Comparison of ENCODE assay signal across 8 mouse cellular contexts in the genomic region with DNA sequence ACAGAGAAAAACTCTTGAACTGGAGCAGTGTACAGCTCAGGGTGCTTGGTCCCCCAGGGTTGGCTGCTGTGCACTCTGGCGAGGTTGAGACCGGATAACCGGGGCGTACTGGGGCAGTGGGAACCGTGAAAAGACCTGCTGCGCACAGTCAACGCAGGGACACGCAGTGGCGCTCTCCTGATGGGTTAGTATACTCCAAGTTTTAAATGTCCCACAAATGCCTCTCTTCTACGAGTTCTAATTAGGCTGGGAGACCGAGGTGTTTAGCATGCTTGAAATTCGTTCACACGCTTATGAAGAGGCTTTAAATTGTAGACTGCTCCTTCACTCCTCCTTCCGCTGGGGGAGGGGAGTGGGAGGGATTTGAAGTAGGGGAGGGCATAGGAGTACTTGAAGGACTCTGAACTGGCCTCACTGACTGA. TPM values are rescaled to one million over a fixed set of nuclear protein-coding genes. Genes with fewer than 3 reads are reported as not detected.
DNase-seq lines count a peak whose midpoint lies in the region; ATAC-seq lines count a peak whose summit lies in the region.

No protein-coding gene starts in this region.

- H3K27me3 ChIP-seq in forebrain, embryonic 15.5 days: peaks cover 46% of the 10 kb centered on the region
- H3K27me3 ChIP-seq in intestine, embryonic 16.5 days (replicated peaks; ENCODE audit: control insufficient read depth, insufficient read depth, low read length): no peaks in the 10 kb centered on the region; the same call in 1 of the 2 replicates

- ATAC-seq in cerebellum, adult (ENCODE audit: insufficient number of reproducible peaks, low FRiP score, low TSS enrichment): no peak
- no peak for ATAC-seq in forebrain, embryonic 15.5 days (replicated peaks)
- peak; percentile 9; the same call in 1 of the 2 replicates for ATAC-seq in intestine, embryonic 16.5 days

- peaks cover 45% of the 10 kb centered on the region for H3K4me1 ChIP-seq in forebrain, embryonic 15.5 days
- H3K4me1 ChIP-seq in intestine, embryonic 16.5 days (ENCODE audit: control insufficient read depth, insufficient read depth, low read length): peaks cover 24% of the 10 kb centered on the region; the same call in 1 of the 2 replicates

- DNase-seq in cerebellum, adult 18-20 months: peak; percentile 8 to 9
- peak; percentile 77 for DNase-seq in adrenal gland, postnatal 10 days
- DNase-seq in lung, adult 18-20 months: peak; percentile 78 to 85
- peak; percentile 75 for DNase-seq in retina, embryonic 14.5 days (ENCODE audit: low spot score)
- DNase-seq in frontal cortex, postnatal 36 days (ENCODE audit: low spot score in 2 of 2): no peak

- peak overlapping the region; percentile 97 for H3K4me2 ChIP-seq in forebrain, embryonic 15.5 days (replicated peaks)
- H3K4me2 ChIP-seq in intestine, embryonic 16.5 days (ENCODE audit: low read depth, low read length): peak overlapping the region; percentile 89

- H3K36me3 ChIP-seq in forebrain, embryonic 15.5 days: no peaks in the 10 kb centered on the region
- no peaks in the 10 kb centered on the region for H3K36me3 ChIP-seq in intestine, embryonic 16.5 days (ENCODE audit: control insufficient read depth, insufficient read depth, low read length)

- H3K9ac ChIP-seq in forebrain, embryonic 15.5 days (replicated peaks): no peak overlapping the region
- peak overlapping the region; percentile 72 for H3K9ac ChIP-seq in intestine, embryonic 16.5 days (ENCODE audit: low read depth, low read length)

- H3K27ac ChIP-seq in forebrain, embryonic 15.5 days (replicated peaks): no peak overlapping the region
- H3K27ac ChIP-seq in intestine, embryonic 16.5 days (ENCODE audit: low read length): peak overlapping the region; percentile 96

- H3K4me3 ChIP-seq in forebrain, embryonic 15.5 days: peak overlapping the region; percentile 53
- peak overlapping the region; percentile 90 for H3K4me3 ChIP-seq in intestine, embryonic 16.5 days (ENCODE audit: low read length)

- H3K9me3 ChIP-seq in forebrain, embryonic 15.5 days: no peaks in the 10 kb centered on the region
- H3K9me3 ChIP-seq in intestine, embryonic 16.5 days (ENCODE audit: control insufficient read depth, low read length): no peaks in the 10 kb centered on the region

- WGBS in forebrain, embryonic 15.5 days: 0% methylated on average over 14 of the region's 14 CpGs
- WGBS in intestine, embryonic 16.5 days: under 1% methylated on average over 14 of the region's 14 CpGs

RNA-seq across cellular contexts. Expression of gene Fzd5, which starts 1.1 kb away (rescaled TPM):
- 10 to 100 TPM; 12.1 to 13.7 TPM for total RNA-seq in adrenal gland, postnatal 10 days (2021)
- 0.55 and 0.87 TPM in 2 replicates for polyA plus RNA-seq in forebrain, embryonic 15.5 days (2015; fragmentation: Nextera tagmentation; extraction: Ambion mirVana)
- 5.7 and 6.1 TPM in 2 replicates for polyA plus RNA-seq in intestine, embryonic 16.5 days (2015; fragmentation: Nextera tagmentation; extraction: Ambion mirVana)

RNA-seq across cellular contexts. Expression of gene Ccnyl1, which starts 48.4 kb away (rescaled TPM):
- total RNA-seq in adrenal gland, postnatal 10 days (2021): 10 to 100 TPM; 18.1 to 22.4 TPM
- 4.0 and 4.6 TPM in 2 replicates for polyA plus RNA-seq in forebrain, embryonic 15.5 days (2015; fragmentation: Nextera tagmentation; extraction: Ambion mirVana)
- 3.8 TPM in 2 replicates for polyA plus RNA-seq in intestine, embryonic 16.5 days (2015; fragmentation: Nextera tagmentation; extraction: Ambion mirVana)

Comparison
In these comparisons a context has a peak if more than half of its experiments do, and no peak if none do; other contexts are left out.
1. DNase-seq: peak in cerebellum, adult 18-20 months (2 of 2), adrenal gland, postnatal 10 days (single experiment), lung, adult 18-20 months (2 of 2) and retina, embryonic 14.5 days (single experiment); none in frontal cortex, postnatal 36 days (0 of 2).